In genomic region chr14:20757370-20757907, GRCm38 (mm10) we compare ENCODE assay signal across 12 mouse cellular contexts. TPM values are rescaled to one million over a fixed set of nuclear protein-coding genes. Genes with fewer than 3 reads are reported as not detected.
DNase-seq lines count a peak whose midpoint lies in the region; ATAC-seq and TF ChIP-seq lines count a peak whose summit lies in the region.
"Had no signal": no experiment of that assay in that cellular context is flagged by ENCODE, and none has a peak within 500 bp of the region (broad histone marks: within the 10 kb centered on the region; RNA-seq: fewer than 3 reads in every experiment).

No protein-coding gene starts in this region.

- no peak for TF ChIP-seq POLR2A in kidney, adult 2 months (IDR thresholded peaks at IDR 0.05; ENCODE audit: low read depth, low read length)
- peak; percentile 26; the same call in 1 of the 2 replicates for TF ChIP-seq POLR2A in bone marrow, adult 2 months (IDR thresholded peaks at IDR 0.05; ENCODE audit: borderline replicate concordance, control insufficient read depth, low read depth, low read length)

- no peaks in the 10 kb centered on the region for H3K27me3 ChIP-seq in kidney, adult 2 months (replicated peaks; ENCODE audit: control insufficient read depth, insufficient read depth, low read length)
- no peaks in the 10 kb centered on the region for H3K27me3 ChIP-seq in kidney, embryonic 15.5 days
- no peaks in the 10 kb centered on the region for H3K27me3 ChIP-seq in E14TG2a.4 (ENCODE audit: insufficient read depth, low read length)
- H3K27me3 ChIP-seq in liver, embryonic 11.5 days (replicated peaks; ENCODE audit: control insufficient read depth, insufficient read depth, low read length) = no peaks in the 10 kb centered on the region
- H3K27me3 ChIP-seq: limb, embryonic 12.5 days had no signal

- peak; percentile 79 for DNase-seq in kidney, adult 2 months
- DNase-seq in gastrocnemius, postnatal 25 days = peak; percentile 38
- no peak for DNase-seq in liver, embryonic 11.5 days (ENCODE audit: low spot score)
- no peak for DNase-seq in spleen, postnatal 4 days (ENCODE audit: low spot score in 2 of 2)
- DNase-seq: adrenal gland, adult 2 months; forebrain, postnatal 0 days had no signal

- H3K4me3 ChIP-seq in kidney, adult 2 months (ENCODE audit: insufficient read depth, low read depth, low read length) = no peak overlapping the region
- no peak overlapping the region for H3K4me3 ChIP-seq in kidney, embryonic 15.5 days (replicated peaks)
- peak overlapping the region; percentile 50 for H3K4me3 ChIP-seq in E14TG2a.4 (replicated peaks; ENCODE audit: low read length)
- no peak overlapping the region for H3K4me3 ChIP-seq in bone marrow, adult 2 months (replicated peaks; ENCODE audit: control insufficient read depth, low read depth, low read length)
- no peak overlapping the region for H3K4me3 ChIP-seq in liver, embryonic 11.5 days (ENCODE audit: low read depth, low read length)
- H3K4me3 ChIP-seq: limb, embryonic 12.5 days had no signal

- no peaks in the 10 kb centered on the region for H3K9me3 ChIP-seq in kidney, embryonic 15.5 days (replicated peaks)
- H3K9me3 ChIP-seq in E14TG2a.4 (ENCODE audit: low read length) = no peaks in the 10 kb centered on the region
- H3K9me3 ChIP-seq in liver, embryonic 11.5 days (ENCODE audit: control insufficient read depth, low read length) = no peaks in the 10 kb centered on the region
- H3K9me3 ChIP-seq: limb, embryonic 12.5 days had no signal

- TF ChIP-seq CTCF in kidney, adult 2 months (conservative IDR thresholded peaks at IDR 0.05; ENCODE audit: insufficient read depth, insufficient read length, low read depth, low read length) = no peak
- no peak for TF ChIP-seq CTCF in E14TG2a.4 (conservative IDR thresholded peaks at IDR 0.05; ENCODE audit: low read length)
- no peak for TF ChIP-seq CTCF in bone marrow, adult 2 months (IDR thresholded peaks at IDR 0.05; ENCODE audit: control insufficient read depth, insufficient read depth, low read length)

- WGBS in kidney, adult 2 months = 58% methylated on average over 22 of the region's 22 CpGs
- 94% methylated on average over 22 of the region's 22 CpGs for WGBS in kidney, embryonic 15.5 days
- 92% methylated on average over 22 of the region's 22 CpGs for WGBS in bone marrow, adult 2 months
- WGBS in liver, embryonic 11.5 days = 94% methylated on average over 22 of the region's 22 CpGs

- H3K4me2 ChIP-seq in kidney, embryonic 15.5 days = no peak overlapping the region
- H3K4me2 ChIP-seq in liver, embryonic 11.5 days = no peak overlapping the region
- H3K4me2 ChIP-seq: limb, embryonic 12.5 days had no signal

- H3K9ac ChIP-seq in kidney, embryonic 15.5 days = no peak overlapping the region
- H3K9ac ChIP-seq in liver, embryonic 11.5 days (ENCODE audit: low read depth, low read length) = no peak overlapping the region
- H3K9ac ChIP-seq: forebrain, postnatal 0 days; limb, embryonic 12.5 days had no signal

- peaks cover 3% of the 10 kb centered on the region; the same call in 1 of the 2 replicates for H3K4me1 ChIP-seq in kidney, adult 2 months (ENCODE audit: control insufficient read depth, insufficient read depth, low read length)
- no peaks in the 10 kb centered on the region for H3K4me1 ChIP-seq in kidney, embryonic 15.5 days
- H3K4me1 ChIP-seq in E14TG2a.4 (replicated peaks; ENCODE audit: low read depth, low read length) = peaks cover 25% of the 10 kb centered on the region
- no peaks in the 10 kb centered on the region for H3K4me1 ChIP-seq in bone marrow, adult 2 months (ENCODE audit: control insufficient read depth, insufficient read depth, low read length)
- H3K4me1 ChIP-seq in liver, embryonic 11.5 days (replicated peaks; ENCODE audit: control insufficient read depth, insufficient read depth, low read length) = no peaks in the 10 kb centered on the region
- H3K4me1 ChIP-seq: limb, embryonic 12.5 days had no signal

- ATAC-seq in kidney, embryonic 15.5 days (replicated peaks; ENCODE audit: low FRiP score) = no peak
- no peak for ATAC-seq in liver, embryonic 11.5 days (replicated peaks; ENCODE audit: low FRiP score)
- ATAC-seq: forebrain, postnatal 0 days; inflammation-experienced regulatory T-cells, adult 6 months had no signal

- no peaks in the 10 kb centered on the region for H3K36me3 ChIP-seq in kidney, adult 2 months (ENCODE audit: control insufficient read depth, insufficient read depth, low read length)
- peaks cover 91% of the 10 kb centered on the region for H3K36me3 ChIP-seq in kidney, embryonic 15.5 days
- peaks cover 85% of the 10 kb centered on the region for H3K36me3 ChIP-seq in E14TG2a.4 (ENCODE audit: insufficient read depth, low read length)
- peaks cover 33% of the 10 kb centered on the region for H3K36me3 ChIP-seq in liver, embryonic 11.5 days (ENCODE audit: control insufficient read depth, insufficient read depth, low read length)

- no peak overlapping the region for H3K27ac ChIP-seq in kidney, adult 2 months (ENCODE audit: insufficient read depth, low read depth, low read length)
- no peak overlapping the region for H3K27ac ChIP-seq in kidney, embryonic 15.5 days
- H3K27ac ChIP-seq in bone marrow, adult 2 months (ENCODE audit: control insufficient read depth, insufficient read depth, low read depth, low read length, poor library complexity) = no peak overlapping the region
- H3K27ac ChIP-seq in liver, embryonic 11.5 days (ENCODE audit: low read depth, low read length) = no peak overlapping the region
- H3K27ac ChIP-seq: limb, embryonic 12.5 days; macrophage had no signal

RNA-seq across cellular contexts. Expression of gene Ndst2, which starts 23.1 kb away (rescaled TPM):
- 28.7 and 31.4 TPM in 2 replicates for polyA plus RNA-seq in kidney, adult 2 months (2012; rRNA removed)
- polyA plus RNA-seq in kidney, embryonic 15.5 days (2015; fragmentation: Nextera tagmentation; extraction: Ambion mirVana) = 27.3 and 31.6 TPM in 2 replicates
- 21.1 and 50.0 TPM in 2 replicates for polyA plus RNA-seq in bone marrow, adult 2 months (2011; ENCODE audit: insufficient read depth, insufficient read length, low replicate concordance, missing spikeins)
- total RNA-seq in gastrocnemius, postnatal 25 days (2021) = 1 to 10 TPM; 6.0 to 6.6 TPM
- 32.6 and 34.5 TPM in 2 replicates for polyA plus RNA-seq in liver, embryonic 11.5 days (2014; fragmentation: Nextera tagmentation; extraction: Ambion mirVana)

RNA-seq across cellular contexts. Expression of gene Camk2g, which starts 36.4 kb away (rescaled TPM):
- polyA plus RNA-seq in kidney, adult 2 months (2012; rRNA removed) = 15.4 and 16.0 TPM in 2 replicates
- 39.6 and 48.4 TPM in 2 replicates for polyA plus RNA-seq in kidney, embryonic 15.5 days (2015; fragmentation: Nextera tagmentation; extraction: Ambion mirVana)
- polyA plus RNA-seq in bone marrow, adult 2 months (2011; ENCODE audit: insufficient read depth, insufficient read length, low replicate concordance, missing spikeins) = 4.8 and 13.8 TPM in 2 replicates
- total RNA-seq in gastrocnemius, postnatal 25 days (2021) = 100 to 1,000 TPM; 149 to 190 TPM
- 23.0 and 28.6 TPM in 2 replicates for polyA plus RNA-seq in liver, embryonic 11.5 days (2014; fragmentation: Nextera tagmentation; extraction: Ambion mirVana)

RNA-seq across cellular contexts. Expression of gene Zswim8, which starts 50.1 kb away (rescaled TPM):
- polyA plus RNA-seq in kidney, adult 2 months (2012; rRNA removed) = 136 and 167 TPM in 2 replicates
- polyA plus RNA-seq in kidney, embryonic 15.5 days (2015; fragmentation: Nextera tagmentation; extraction: Ambion mirVana) = 28.7 and 30.6 TPM in 2 replicates
- polyA plus RNA-seq in bone marrow, adult 2 months (2011; ENCODE audit: insufficient read depth, insufficient read length, low replicate concordance, missing spikeins) = 48.8 and 105 TPM in 2 replicates
- total RNA-seq in gastrocnemius, postnatal 25 days (2021) = 10 to 100 TPM; 33.0 to 33.6 TPM
- polyA plus RNA-seq in liver, embryonic 11.5 days (2014; fragmentation: Nextera tagmentation; extraction: Ambion mirVana) = 12.0 and 17.2 TPM in 2 replicates

RNA-seq across cellular contexts. Expression of gene Chchd1, which starts 54.6 kb away (rescaled TPM):
- 42.3 and 54.0 TPM in 2 replicates for polyA plus RNA-seq in kidney, adult 2 months (2012; rRNA removed)
- 201 and 215 TPM in 2 replicates for polyA plus RNA-seq in kidney, embryonic 15.5 days (2015; fragmentation: Nextera tagmentation; extraction: Ambion mirVana)
- polyA plus RNA-seq in bone marrow, adult 2 months (2011; ENCODE audit: insufficient read depth, insufficient read length, low replicate concordance, missing spikeins) = 44.3 and 106 TPM in 2 replicates
- total RNA-seq in gastrocnemius, postnatal 25 days (2021) = 100 to 1,000 TPM; 110 to 119 TPM
- polyA plus RNA-seq in liver, embryonic 11.5 days (2014; fragmentation: Nextera tagmentation; extraction: Ambion mirVana) = 247 and 250 TPM in 2 replicates

Comparison
In these comparisons a context has a peak if more than half of its experiments do, and no peak if none do; other contexts are left out.
1. DNase-seq: peak in kidney, adult 2 months (single experiment) and gastrocnemius, postnatal 25 days (single experiment); none in liver, embryonic 11.5 days (single experiment) and spleen, postnatal 4 days (0 of 2).